Mouse (Mus musculus): Measurements from ENCODE around the gene Rack1.

Rack1 gene

DNA sequence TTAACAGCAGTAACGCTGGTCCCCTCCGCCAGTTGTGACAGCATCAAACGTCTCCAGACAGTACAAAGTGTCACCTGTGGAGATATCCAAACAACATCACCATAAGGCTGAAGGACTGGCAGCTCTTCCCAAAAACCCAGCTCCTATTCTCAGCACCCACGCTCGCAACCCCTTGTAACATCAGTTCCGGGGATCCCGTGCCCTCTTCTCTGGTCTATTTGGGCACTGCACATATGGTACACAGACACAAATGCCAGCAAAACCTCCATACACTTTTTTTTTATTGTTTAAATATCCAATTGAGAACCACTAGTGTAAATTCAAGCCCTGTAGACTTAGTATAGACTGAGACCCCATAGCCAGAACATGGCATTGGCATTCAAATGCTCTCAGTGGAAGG, 4.9 kb upstream of the Rack1 start:
- peak; percentile 39 for DNase-seq (ENCODE audit: low spot score)

GRCm38 (mm10) chr11:48796290-48796689, 3.8 kb upstream of the Rack1 start:
- DNase-seq (ENCODE audit: low spot score), result no peak

- DNase-seq (ENCODE audit: low spot score), result no peak
Observed at GRCm38 (mm10) chr11:48797287-48797686, 2.8 kb upstream of the Rack1 start.

DNA sequence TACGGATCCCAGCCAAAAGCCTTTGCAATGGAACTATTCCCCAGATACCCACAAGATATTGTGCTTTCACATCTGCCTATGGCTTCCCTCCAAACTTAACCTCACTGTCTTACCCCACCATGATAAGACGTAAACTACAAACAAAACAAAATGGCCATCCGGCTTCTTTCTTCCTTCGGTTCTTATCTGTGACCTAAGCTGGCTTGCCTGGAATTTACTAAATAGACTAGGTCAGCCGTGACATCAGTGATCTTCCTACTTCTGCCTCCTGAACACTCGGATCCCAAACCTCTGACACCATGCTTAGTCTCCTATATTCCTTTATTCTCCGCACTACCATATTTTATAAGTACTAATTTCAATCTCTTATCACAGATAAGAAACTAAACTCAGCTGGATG, 1.8 kb upstream of the Rack1 start:
- DNase-seq (ENCODE audit: low spot score), result no peak

DNA sequence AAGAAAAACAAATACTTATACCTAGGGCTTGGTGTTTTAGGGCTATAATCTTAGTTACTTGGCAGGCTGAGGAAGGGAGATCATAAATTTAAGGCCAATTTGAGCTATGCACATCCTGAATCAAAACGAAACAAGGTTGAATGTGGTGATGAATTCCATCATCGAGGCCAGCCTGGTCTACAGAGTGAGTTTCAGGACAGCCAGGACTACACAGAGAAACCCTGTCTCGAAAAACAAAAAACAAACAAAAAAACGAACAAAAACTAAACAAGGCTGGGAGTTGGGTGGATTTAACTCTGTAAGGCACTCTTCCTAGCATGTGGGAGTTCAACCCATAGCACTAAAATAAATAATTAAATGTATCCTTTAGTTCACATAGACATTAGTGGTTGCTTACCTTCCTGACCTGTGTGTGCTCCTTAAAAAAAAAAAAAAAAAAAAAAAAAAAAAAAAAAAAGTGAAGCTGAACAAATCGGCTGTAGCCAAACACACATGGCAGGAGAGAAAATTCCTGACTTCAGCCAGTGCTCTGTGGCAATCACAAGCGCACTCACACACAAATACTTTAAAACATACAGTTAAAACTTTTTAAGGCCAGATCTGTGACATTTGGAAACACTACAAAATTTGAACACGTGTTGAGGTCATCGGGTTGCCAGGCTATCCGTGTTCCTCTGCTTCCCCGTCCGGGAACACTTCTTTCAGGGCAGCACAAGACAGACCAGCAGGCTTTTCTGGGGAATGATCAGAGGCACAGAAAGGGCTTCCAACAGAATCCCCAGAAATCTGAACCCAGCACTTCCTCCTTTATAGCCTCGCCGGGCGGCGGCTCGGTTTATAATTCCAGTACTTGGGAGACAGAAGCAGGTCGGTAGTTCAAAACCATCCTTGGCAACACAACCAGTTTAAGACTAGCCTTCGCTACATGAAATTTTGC, 880 bp upstream of the Rack1 start:
- no peak for DNase-seq (ENCODE audit: low spot score)

DNA sequence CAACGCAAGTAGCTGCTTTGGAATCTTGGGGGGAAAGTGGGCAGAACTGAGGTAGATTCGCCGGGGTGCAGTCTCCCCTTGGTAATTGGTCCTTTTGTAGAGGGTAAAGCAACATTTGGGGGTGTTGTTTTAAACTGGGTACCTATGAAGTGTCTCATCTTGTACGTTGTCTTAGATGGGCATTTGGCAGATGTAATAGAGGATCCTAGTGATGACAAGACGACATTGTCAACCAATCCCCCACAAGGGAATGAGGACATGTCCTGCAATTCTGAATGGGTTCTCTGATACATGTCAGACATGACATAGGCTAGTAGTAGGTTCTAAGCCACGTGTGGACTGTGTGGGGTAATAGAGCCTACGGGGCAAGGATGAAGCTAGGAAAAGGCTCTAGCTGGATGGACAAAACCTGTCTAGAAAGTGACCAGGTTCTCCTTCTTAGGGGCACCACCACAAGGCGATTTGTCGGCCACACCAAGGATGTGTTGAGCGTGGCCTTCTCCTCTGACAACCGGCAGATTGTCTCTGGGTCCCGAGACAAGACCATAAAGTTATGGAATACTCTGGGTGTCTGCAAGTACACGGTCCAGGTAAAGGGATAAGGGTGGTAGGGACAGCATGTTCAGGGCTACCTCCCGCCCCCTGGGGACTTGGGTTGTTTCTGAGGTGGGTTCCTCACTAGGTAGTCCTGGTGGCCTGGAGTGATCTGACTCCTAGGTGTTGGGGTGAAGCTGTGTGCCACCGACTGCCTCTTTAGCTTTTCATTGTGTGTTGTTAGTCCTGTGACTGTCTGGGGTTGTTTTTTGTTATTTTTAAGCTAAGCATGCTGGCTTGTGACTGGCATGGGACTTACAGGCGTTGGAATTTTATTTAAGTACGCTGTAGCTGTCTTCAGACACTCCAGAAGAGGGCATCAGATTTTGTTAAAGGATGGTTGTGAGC, 2.0 kb downstream of the Rack1 start:
- no peak for DNase-seq (ENCODE audit: low spot score)

GRCm38 (mm10) chr11:48803988-48804387, 3.9 kb downstream of the Rack1 start:
- no peak for DNase-seq (ENCODE audit: low spot score)

DNA sequence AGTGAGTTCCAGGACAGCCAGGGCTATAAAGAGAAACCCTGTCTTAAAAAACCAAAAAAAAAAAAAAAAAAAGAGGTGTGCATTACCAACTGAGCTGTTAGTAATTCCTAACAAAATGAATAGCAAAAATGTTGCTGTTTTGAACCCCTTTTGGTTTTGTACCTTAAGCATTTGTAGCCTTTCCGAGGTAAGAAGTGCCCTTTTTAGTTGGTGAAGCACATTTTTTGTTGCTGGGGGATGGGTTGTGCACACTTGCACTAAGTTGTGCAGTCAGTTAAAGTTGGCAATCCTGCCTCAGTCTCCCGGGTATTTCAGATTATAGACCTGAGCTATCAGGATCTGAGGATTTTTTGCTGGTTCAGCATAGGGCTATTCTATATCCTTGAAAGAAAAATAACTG, 4.8 kb downstream of the Rack1 start:
- DNase-seq (ENCODE audit: low spot score), result no peak

DNA sequence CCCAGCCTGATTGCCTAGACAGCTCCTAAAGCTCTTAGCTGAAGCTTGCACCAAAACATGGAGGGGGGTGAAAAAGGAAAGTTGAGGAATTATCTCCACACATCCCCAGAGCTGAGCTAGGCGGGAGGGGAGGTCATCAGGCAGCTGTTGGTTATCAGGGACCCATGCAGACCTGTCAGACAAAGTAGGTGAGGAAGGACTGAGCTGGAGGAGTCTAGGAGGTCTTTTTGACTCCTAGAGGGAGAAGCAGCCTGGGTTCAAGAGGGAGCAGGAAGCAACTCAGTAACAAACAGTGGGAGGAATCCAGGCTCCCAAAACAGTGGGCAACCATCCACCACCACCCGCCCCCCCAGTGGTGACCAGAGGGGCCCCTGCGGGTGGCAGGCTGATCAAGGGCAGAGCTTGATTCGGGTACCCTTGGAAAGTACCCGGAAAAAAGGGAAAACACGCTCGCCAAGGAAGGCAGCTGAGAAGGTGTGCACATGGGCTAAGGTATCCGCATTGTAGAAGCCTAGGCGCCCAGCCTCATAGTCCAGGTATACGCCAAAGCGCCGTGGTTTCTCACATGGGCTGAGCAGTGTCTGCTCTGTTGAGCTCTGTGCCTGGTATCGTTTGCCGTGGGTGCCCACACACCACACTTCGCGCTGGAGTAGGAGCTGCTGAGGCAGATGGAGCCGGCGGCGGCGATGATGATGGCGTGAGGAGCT, 6.9 kb downstream of the Rack1 start:
- DNase-seq (ENCODE audit: low spot score), result no peak

DNA sequence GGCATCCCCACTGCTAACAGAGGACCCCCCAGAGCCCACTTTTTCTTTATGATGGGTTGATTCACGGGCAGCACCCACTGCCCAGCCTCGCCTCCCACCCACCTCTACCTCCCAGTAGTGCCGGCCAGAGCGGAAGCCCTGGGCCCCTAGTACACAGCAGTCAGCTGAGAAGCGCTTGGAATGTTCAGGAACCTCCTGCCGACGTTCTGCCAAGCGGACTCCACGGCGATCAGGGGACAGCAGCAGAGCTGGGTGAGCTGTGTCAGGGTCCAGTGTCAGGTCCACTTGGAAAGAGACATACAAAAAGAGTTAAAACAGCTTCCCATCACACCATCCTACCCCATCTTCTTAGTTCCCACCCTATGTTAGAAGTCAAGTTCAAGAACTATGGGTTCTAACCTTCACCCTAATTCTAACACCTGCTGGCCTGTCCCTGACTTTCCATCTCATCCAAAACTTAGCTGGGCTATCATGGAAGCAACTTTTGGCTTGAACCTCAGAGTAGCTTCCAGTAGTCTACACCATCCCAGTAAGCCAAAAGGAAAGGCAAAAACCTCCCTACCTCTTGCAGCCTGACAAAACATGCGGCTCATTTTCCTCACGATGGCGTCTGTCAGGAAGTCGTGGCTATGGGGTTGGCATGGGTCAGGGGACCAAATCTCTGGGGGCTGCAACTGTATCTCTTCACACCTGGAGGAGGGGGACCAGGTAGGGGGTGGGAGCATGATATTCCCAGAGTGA, 7.6 kb downstream of the Rack1 start:
- no peak for DNase-seq (ENCODE audit: low spot score)

GRCm38 (mm10) chr11:48808304-48808646, 8.1 kb downstream of the Rack1 start:
- no peak for DNase-seq (ENCODE audit: low spot score)

DNA sequence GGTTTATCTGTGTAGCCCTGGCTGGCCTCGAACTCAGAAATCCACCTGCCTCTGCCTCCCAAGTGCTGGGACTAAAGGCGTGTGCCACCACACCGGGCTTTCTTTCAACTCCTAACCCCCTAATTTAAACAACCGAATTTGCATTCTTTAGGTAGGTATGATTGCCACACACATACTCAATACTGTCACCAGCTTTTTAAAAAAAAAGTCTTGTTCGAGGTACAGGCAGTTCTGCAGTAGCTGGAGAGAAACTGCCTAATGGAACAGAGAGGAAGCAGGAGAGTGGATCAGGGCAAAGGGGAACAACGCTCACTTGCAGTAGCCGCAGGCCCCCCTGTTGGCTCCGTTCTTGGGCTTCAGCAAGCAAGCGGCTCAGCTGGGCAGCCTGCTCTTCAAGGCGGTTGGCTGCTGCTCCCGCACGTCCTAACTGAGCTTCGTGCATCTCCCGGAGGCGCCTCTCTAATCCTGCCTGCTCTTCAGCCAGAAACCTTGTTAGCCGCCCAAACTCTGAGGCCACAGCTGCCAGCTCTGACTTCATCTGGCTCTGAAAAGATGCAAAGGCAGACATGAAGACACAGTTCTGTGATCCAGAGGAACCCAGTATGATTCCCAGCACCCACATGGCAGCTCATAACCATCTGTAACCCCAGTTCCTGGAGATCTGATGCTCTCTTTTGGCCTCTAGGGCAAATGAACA, 8.8 kb downstream of the Rack1 start:
- no peak for DNase-seq (ENCODE audit: low spot score)

DNA sequence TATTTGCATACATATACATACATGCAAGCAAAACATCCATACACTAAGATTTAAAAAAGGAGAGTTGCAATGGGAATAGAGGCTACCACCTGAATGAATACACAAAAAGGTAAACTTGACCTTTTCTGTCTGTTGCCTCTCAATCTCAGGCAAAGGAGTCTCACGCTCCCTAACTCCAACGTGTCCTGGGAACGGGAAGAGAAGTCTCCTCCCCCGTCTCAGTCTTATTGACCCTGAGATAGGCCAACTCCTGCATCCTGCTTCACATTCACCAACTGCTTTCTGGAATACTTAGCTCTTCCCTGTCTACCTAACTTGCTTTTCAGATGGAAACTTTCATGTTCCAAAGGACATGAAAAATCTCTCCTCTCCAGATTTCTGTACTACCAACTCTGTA, 9.3 kb downstream of the Rack1 start:
- no peak for DNase-seq (ENCODE audit: low spot score)

DNA sequence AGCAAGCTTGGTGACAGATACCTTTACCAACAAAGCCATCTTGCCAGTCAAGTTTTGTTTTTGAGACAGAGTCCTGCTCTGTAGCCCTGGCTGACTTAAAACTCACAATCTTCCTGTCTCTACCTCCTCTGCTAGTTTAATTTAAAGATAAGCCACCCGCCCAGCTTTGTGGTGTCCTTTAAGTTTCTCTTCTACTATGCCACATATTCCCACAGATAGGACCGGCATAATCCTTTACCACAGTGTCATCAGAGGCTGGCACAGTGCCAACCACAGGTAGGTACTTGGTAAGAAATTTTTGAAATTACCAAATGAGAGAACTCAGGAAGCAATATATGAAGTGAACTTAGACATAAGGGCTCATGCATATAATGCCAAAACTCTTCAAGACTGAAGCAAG, 10.0 kb downstream of the Rack1 start:
- no peak for DNase-seq (ENCODE audit: low spot score)

DNA sequence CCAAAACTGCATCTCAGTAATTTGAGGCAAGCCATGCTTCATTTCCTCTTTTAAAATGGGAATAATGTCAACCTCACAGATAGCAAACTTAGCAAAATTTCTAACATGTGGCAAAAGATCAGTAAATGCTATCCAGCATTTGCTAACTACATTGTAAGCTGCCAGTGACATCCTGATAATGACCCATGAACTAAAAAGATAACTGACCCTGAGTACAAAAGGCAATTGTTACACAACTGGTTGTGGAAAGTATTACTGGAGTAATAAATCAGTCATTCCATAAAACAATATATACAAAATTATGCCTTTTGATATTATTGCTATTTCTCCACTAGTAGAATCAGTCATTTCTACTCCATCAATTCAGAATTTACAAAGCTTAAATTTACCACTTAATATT, 13.7 kb downstream of the Rack1 start:
- no peak for DNase-seq (ENCODE audit: low spot score)

- no peak for DNase-seq (ENCODE audit: low spot score)
Observed at GRCm38 (mm10) chr11:48815851-48816250, 15.7 kb downstream of the Rack1 start.

GRCm38 (mm10) chr11:48816281-48816781, 16.2 kb downstream of the Rack1 start:
- no peak for DNase-seq (ENCODE audit: low spot score)

DNA sequence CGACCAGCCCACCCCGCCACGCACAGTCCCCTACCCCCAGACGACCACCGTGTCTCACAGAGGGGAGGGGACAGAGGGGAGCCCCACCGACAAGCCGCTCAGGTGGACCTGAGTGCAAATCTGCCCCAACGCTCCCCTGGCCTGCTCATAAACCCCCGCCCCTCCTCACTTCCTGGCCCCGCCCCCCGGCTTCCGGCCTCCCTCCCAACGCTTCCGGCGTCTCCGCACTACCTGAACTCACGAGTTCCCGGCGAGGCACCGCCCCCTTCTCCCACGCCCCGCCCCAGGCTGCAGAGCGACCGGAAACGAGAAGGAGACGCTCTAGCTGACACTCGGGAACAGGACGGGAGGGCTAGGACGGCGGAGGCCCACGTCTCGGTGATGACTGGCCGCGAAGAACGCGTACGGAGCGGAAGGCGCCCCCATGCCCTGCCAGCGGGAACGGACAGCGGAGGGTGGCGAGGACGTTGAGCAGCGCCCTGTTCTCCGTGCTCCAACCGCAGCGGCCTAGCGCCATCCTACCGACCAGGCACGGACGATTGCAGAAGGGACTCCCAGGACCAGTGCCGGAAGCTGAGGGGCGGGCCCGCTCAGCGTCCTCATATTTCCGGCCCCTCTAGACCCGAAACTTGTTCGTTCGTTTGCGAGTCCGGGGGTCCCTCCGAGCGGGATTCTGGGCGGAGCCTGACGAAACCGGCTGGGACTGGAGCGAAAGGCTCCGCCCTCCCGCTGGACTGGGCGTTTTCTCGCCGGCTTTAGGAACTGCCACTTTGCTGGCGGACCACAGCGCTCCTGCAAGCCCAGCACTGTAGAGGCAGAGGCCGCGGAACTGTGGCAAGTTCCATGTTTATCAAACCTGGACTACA, 16.9 kb downstream of the Rack1 start, which contains the start of gene Trim41:
Gene Trim41, minus strand, starts transcription at position 554 of the 866 bp plus-strand sequence.
- peak; percentile 99 for DNase-seq (ENCODE audit: low spot score)

DNA sequence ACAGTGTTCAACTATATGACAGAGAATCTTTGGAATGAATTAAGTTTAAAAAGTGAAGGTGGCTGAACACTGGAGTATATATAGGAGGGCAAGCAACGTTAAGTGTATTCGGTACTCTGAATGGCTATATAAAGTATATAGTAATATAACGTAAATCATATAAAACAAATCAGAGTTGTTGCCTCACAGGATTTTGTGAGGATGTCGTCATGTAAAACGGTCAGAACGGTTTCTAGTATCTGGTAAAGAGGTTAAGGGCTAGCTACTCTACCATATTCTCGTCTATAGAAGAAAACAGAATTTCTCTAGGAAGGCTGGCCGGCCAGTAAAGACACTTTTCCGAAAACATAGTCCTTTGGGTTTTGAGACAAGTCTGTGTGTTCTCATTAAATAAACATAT, 17.7 kb downstream of the Rack1 start:
- no peak for DNase-seq (ENCODE audit: low spot score)

DNA sequence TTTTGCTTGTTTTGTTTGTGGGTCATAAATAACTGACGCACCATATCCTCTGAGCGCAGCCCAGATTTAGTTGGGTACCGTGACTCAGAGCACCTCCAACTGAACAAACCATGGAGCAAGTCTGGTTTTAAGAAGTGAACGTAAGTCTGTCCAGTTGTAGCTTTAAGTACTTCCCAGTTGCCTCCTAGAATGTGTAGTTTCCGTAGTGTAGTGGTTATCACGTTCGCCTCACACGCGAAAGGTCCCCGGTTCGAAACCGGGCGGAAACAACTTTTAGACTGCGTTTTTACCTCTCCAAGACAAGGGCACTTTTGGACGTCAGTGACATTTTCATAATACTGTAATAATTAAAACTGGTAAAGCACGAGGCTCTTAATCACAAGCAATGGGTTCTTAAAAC, 18.2 kb downstream of the Rack1 start:
- peak; percentile 85 for DNase-seq (ENCODE audit: low spot score)

All from T-cell, adult 2 months (primary cell).